22 mouse cellular contexts compared by ENCODE assay signal in the genomic region with DNA sequence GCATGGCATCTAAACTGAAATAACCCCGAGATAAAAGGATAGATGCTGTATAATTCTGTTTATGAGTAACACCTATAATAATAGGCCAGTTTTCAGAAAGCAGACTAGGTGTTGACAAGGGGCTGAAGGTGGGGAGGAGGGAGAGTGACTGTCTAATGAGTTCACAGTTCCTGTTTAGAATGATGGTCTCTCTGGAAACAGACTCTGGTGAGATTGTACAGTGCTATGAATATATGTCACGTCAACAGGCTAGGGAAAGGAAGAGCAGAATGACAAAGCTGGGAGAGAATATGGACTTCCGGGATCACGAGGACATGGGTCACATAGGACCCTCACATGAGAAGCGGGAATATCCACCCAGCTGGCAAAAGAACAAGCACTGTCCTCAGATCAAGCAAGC.
A peak's percentile ranks its signal among the peaks of the same experiment; 100 is the strongest.
DNase-seq lines count a peak whose midpoint lies in the region; ATAC-seq and TF ChIP-seq lines count a peak whose summit lies in the region.
"Had no signal": no experiment of that assay in that cellular context is flagged by ENCODE, and none has a peak within 500 bp of the region (broad histone marks: within the 10 kb centered on the region; RNA-seq: fewer than 3 reads in every experiment).

No protein-coding gene starts in this region.

- no peak for DNase-seq in heart, embryonic 10.5 days (ENCODE audit: low spot score)
- DNase-seq in heart, postnatal 0 days (ENCODE audit: low spot score) = peak; percentile 61
- no peak for DNase-seq in heart, postnatal 25 days (ENCODE audit: low spot score)
- DNase-seq in limb, embryonic 11.5 days (ENCODE audit: low spot score) = peak; percentile 19
- no peak for DNase-seq in limb, embryonic 10.5 days (ENCODE audit: low spot score)
- DNase-seq: adrenal gland, adult 2 months; adrenal gland, postnatal 10 days; adrenal gland, postnatal 25 days; cerebellum, adult 11 months; cerebellum, adult 18-20 months; cerebellum, adult 8-10 months; cerebellum, adult 9-11 months; cerebellum, postnatal 14 days; cerebellum, postnatal 36 days; embryo, embryonic 11 days had no signal

- H3K27ac ChIP-seq in heart, embryonic 15.5 days = peak overlapping the region; percentile 36; the same call in 1 of the 2 replicates
- H3K27ac ChIP-seq in heart, embryonic 10.5 days = no peak overlapping the region
- peak overlapping the region; percentile 69 for H3K27ac ChIP-seq in heart, postnatal 0 days (ENCODE audit: low read depth)
- H3K27ac ChIP-seq in limb, embryonic 11.5 days (replicated peaks; ENCODE audit: low read depth, low read length) = no peak overlapping the region
- H3K27ac ChIP-seq in limb, embryonic 10.5 days = no peak overlapping the region
- H3K27ac ChIP-seq: embryonic facial prominence, embryonic 13.5 days; embryonic facial prominence, embryonic 15.5 days; forebrain, embryonic 10.5 days; forebrain, embryonic 12.5 days had no signal

- WGBS in heart, embryonic 15.5 days = 45% methylated on average over 5 of the region's 5 CpGs
- WGBS in heart, embryonic 10.5 days = 73% methylated on average over 5 of the region's 5 CpGs
- 35% methylated on average over 5 of the region's 5 CpGs for WGBS in heart, postnatal 0 days
- 71% methylated on average over 5 of the region's 5 CpGs for WGBS in limb, embryonic 11.5 days
- 87% methylated on average over 5 of the region's 5 CpGs for WGBS in limb, embryonic 10.5 days

- H3K4me2 ChIP-seq in heart, embryonic 15.5 days = no peak overlapping the region
- H3K4me2 ChIP-seq in heart, postnatal 0 days (ENCODE audit: low read depth, low read length) = no peak overlapping the region
- H3K4me2 ChIP-seq in limb, embryonic 11.5 days (ENCODE audit: low read depth, severe bottlenecking) = no peak overlapping the region
- H3K4me2 ChIP-seq: embryonic facial prominence, embryonic 13.5 days; embryonic facial prominence, embryonic 15.5 days; forebrain, embryonic 12.5 days had no signal

- peaks cover 4% of the 10 kb centered on the region; the same call in 1 of the 2 replicates for H3K4me1 ChIP-seq in heart, embryonic 15.5 days (replicated peaks)
- no peaks in the 10 kb centered on the region for H3K4me1 ChIP-seq in heart, embryonic 10.5 days
- peaks cover 8% of the 10 kb centered on the region; the same call in 1 of the 2 replicates for H3K4me1 ChIP-seq in heart, postnatal 0 days (ENCODE audit: control insufficient read depth, insufficient read depth)
- H3K4me1 ChIP-seq in limb, embryonic 11.5 days (ENCODE audit: control insufficient read depth, insufficient read depth, low read length) = no peaks in the 10 kb centered on the region
- peaks cover 5% of the 10 kb centered on the region; the same call in 1 of the 2 replicates for H3K4me1 ChIP-seq in limb, embryonic 10.5 days
- H3K4me1 ChIP-seq: embryonic facial prominence, embryonic 13.5 days; embryonic facial prominence, embryonic 15.5 days; forebrain, embryonic 10.5 days; forebrain, embryonic 12.5 days had no signal

- intact Hi-C loops in heart, postnatal 25 days (cut with DNase I) = no loop called here

- H3K4me3 ChIP-seq in heart, embryonic 15.5 days = no peak overlapping the region
- no peak overlapping the region for H3K4me3 ChIP-seq in heart, embryonic 10.5 days
- no peak overlapping the region for H3K4me3 ChIP-seq in heart, postnatal 0 days (ENCODE audit: low read depth, low read length)
- H3K4me3 ChIP-seq in limb, embryonic 11.5 days (ENCODE audit: low read depth, low read length) = no peak overlapping the region
- no peak overlapping the region for H3K4me3 ChIP-seq in limb, embryonic 10.5 days
- H3K4me3 ChIP-seq: embryonic facial prominence, embryonic 13.5 days; embryonic facial prominence, embryonic 15.5 days; erythroblast, embryonic 14.5 days; forebrain, embryonic 10.5 days; forebrain, embryonic 12.5 days had no signal

- peak; percentile 72; the same call in 1 of the 2 replicates for ATAC-seq in heart, embryonic 15.5 days (replicated peaks; ENCODE audit: insufficient number of reproducible peaks, insufficient read depth, low FRiP score, low read depth)
- ATAC-seq in heart, postnatal 0 days (ENCODE audit: insufficient read depth, low read depth) = peak; percentile 90
- ATAC-seq in limb, embryonic 11.5 days (ENCODE audit: insufficient number of reproducible peaks, low FRiP score, low TSS enrichment, low read depth) = no peak
- ATAC-seq: forebrain, embryonic 14.5 days had no signal

- H3K27me3 ChIP-seq in heart, embryonic 15.5 days = no peaks in the 10 kb centered on the region
- no peaks in the 10 kb centered on the region for H3K27me3 ChIP-seq in heart, embryonic 10.5 days (ENCODE audit: insufficient read depth, poor library complexity, severe bottlenecking)
- no peaks in the 10 kb centered on the region for H3K27me3 ChIP-seq in heart, postnatal 0 days (ENCODE audit: control insufficient read depth, insufficient read depth, low read length)
- H3K27me3 ChIP-seq in limb, embryonic 11.5 days (ENCODE audit: control insufficient read depth, insufficient read depth, low read length) = no peaks in the 10 kb centered on the region
- H3K27me3 ChIP-seq in limb, embryonic 10.5 days (ENCODE audit: low read depth, poor library complexity, severe bottlenecking) = no peaks in the 10 kb centered on the region
- H3K27me3 ChIP-seq: embryonic facial prominence, embryonic 13.5 days; embryonic facial prominence, embryonic 15.5 days; forebrain, embryonic 12.5 days had no signal

- no peak overlapping the region for H3K9ac ChIP-seq in heart, embryonic 15.5 days
- H3K9ac ChIP-seq in heart, postnatal 0 days (replicated peaks; ENCODE audit: low read depth, low read length) = no peak overlapping the region
- H3K9ac ChIP-seq in limb, embryonic 11.5 days (ENCODE audit: low read length) = no peak overlapping the region
- H3K9ac ChIP-seq: embryonic facial prominence, embryonic 13.5 days; embryonic facial prominence, embryonic 15.5 days; forebrain, embryonic 12.5 days had no signal

- H3K9me3 ChIP-seq in heart, embryonic 15.5 days (replicated peaks) = no peaks in the 10 kb centered on the region
- H3K9me3 ChIP-seq in heart, embryonic 10.5 days = no peaks in the 10 kb centered on the region
- H3K9me3 ChIP-seq in heart, postnatal 0 days (replicated peaks; ENCODE audit: control insufficient read depth, low read length) = no peaks in the 10 kb centered on the region
- H3K9me3 ChIP-seq in limb, embryonic 11.5 days (ENCODE audit: control insufficient read depth, low read length) = no peaks in the 10 kb centered on the region
- H3K9me3 ChIP-seq in limb, embryonic 10.5 days (replicated peaks) = no peaks in the 10 kb centered on the region
- H3K9me3 ChIP-seq: embryonic facial prominence, embryonic 13.5 days; embryonic facial prominence, embryonic 15.5 days; forebrain, embryonic 10.5 days; forebrain, embryonic 12.5 days had no signal

- TF ChIP-seq CTCF in heart, postnatal 0 days (IDR thresholded peaks at IDR 0.05; ENCODE audit: low read depth) = no peak

- no peak for TF ChIP-seq EP300 in heart, postnatal 0 days (IDR thresholded peaks at IDR 0.05; ENCODE audit: low read depth)

- no peaks in the 10 kb centered on the region for H3K36me3 ChIP-seq in heart, embryonic 15.5 days
- H3K36me3 ChIP-seq in heart, embryonic 10.5 days = no peaks in the 10 kb centered on the region
- no peaks in the 10 kb centered on the region for H3K36me3 ChIP-seq in heart, postnatal 0 days (replicated peaks; ENCODE audit: control insufficient read depth, insufficient read depth, low read length)
- H3K36me3 ChIP-seq in limb, embryonic 11.5 days (ENCODE audit: control insufficient read depth, insufficient read depth, low read length) = no peaks in the 10 kb centered on the region
- H3K36me3 ChIP-seq in limb, embryonic 10.5 days = no peaks in the 10 kb centered on the region
- H3K36me3 ChIP-seq: embryonic facial prominence, embryonic 13.5 days; embryonic facial prominence, embryonic 15.5 days; forebrain, embryonic 10.5 days; forebrain, embryonic 12.5 days had no signal

Comparison
In these comparisons a context has a peak if more than half of its experiments do, and no peak if none do; other contexts are left out.
1. H3K27ac ChIP-seq: peak in heart, embryonic 15.5 days (single experiment) and heart, postnatal 0 days (single experiment); none in heart, embryonic 10.5 days (single experiment), limb, embryonic 11.5 days (single experiment) and limb, embryonic 10.5 days (single experiment).
2. DNase-seq: peak in heart, postnatal 0 days (single experiment) and limb, embryonic 11.5 days (single experiment); none in heart, embryonic 10.5 days (single experiment), heart, postnatal 25 days (single experiment) and limb, embryonic 10.5 days (single experiment).